Mouse (Mus musculus) layer of hippocampus, adult 9-11 months (tissue): Measurements from ENCODE around the gene Cpsf7.
"Not testable (repeated sequence)": the region's sequence is repeated elsewhere in the genome, so short reads cannot be mapped to it uniquely, and the experiment has no call there.

Experiments used
- DNase-seq: peaks from one replicate; pipeline ENCODE4 v3.0.0; 2022

Gene Cpsf7

GRCm38 (mm10) chr19:10525106-10525901, at the start of gene Cpsf7:
Gene Cpsf7 (plus strand): TSS chr19:10525266.
- DNase-seq = peak; percentile 90

- DNase-seq = no peak
These were observed 45.5 kb upstream of the Cpsf7 start for GRCm38 (mm10) chr19:10479541-10479940.

- no peak for DNase-seq
These were observed 42.4 kb upstream of the Cpsf7 start, which contains the start of gene Ppp1r32 for GRCm38 (mm10) chr19:10482703-10483102. Gene Ppp1r32 (minus strand): TSS chr19:10482928.

- DNase-seq = peak; percentile 57
These were observed 38.8 kb upstream of the Cpsf7 start for GRCm38 (mm10) chr19:10486264-10486738.

- DNase-seq = no peak
These were observed 29.4 kb upstream of the Cpsf7 start for GRCm38 (mm10) chr19:10495670-10496069.

- DNase-seq = no peak
These were observed 28.1 kb upstream of the Cpsf7 start for GRCm38 (mm10) chr19:10496976-10497375.

DNA sequence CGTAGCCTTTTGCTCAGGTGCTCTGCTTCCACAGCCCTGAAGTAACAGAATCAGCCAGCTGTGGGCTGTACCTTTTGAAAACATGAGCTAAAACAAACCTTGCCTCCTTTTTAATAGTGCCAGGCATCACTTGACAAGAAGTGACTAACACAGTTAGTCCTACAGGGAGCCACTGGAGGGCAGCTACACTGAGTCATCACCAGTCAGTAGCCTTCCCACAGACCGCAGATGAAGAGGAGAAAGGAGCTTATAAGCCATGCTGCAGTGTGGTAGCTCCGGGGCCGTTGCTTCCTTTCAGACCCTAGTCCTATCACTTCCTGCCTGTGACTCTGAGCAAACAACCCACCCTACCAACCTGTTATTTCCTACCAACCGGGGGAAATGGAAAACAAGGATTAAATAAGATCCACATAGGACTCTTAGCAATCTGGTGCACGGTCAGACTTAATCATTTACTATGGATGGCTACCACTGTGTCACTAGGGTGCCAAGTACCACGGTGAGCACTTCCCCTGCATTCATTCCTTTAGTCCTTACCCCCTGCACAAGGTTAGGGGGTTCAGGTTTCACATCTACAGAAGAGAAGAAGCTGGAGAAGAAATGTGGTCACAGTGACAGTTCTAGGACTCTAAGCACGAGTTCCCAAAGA, 27.4 kb upstream of the Cpsf7 start:
- no peak for DNase-seq

DNA sequence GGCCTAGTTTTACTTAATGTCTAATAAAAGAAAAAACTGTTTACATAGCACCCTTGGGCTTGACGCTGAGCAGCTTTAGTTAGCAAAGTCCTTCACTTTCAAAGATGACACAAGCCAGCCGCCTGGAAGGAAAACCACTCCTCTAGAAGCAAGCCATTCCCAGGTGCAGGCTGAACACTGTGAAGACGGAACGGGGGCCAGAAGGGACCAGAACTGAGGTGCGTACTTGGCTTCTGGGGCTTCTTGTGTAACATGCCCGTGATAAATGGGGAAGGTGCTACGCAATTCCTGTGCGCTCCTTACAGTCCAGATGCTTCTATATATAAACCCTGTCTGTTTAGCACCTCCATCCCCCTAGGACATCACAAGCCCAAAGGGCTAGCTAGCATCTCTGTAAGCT, 24.5 kb upstream of the Cpsf7 start:
- DNase-seq = no peak

DNA sequence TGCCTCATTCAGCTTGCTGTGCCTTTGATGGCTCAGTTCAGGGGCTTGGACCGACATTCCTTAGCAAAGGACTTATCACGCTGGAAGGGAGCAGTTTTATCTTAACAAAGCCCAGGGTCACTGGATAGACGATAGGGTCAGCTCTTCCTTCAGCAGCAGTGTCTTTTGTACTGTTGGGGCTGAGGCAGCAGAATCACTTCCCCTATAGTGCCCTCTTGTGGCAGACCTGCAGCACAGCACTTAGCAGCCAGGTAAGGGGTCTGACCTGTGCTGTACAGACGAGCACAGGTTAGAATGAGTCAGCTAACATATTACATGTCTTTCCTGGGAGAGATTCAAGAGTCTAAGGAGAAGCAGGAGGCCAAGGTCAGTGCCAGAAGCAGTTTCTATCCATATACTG, 22.5 kb upstream of the Cpsf7 start:
- no peak for DNase-seq

GRCm38 (mm10) chr19:10510759-10511330, 14.2 kb upstream of the Cpsf7 start:
- no peak for DNase-seq

- no peak for DNase-seq
These were observed 4.7 kb upstream of the Cpsf7 start for GRCm38 (mm10) chr19:10520355-10520754.

- DNase-seq = no peak
These were observed 3.1 kb upstream of the Cpsf7 start for GRCm38 (mm10) chr19:10521926-10522325.

GRCm38 (mm10) chr19:10523483-10524080, 1.5 kb upstream of the Cpsf7 start:
- DNase-seq = no peak

DNA sequence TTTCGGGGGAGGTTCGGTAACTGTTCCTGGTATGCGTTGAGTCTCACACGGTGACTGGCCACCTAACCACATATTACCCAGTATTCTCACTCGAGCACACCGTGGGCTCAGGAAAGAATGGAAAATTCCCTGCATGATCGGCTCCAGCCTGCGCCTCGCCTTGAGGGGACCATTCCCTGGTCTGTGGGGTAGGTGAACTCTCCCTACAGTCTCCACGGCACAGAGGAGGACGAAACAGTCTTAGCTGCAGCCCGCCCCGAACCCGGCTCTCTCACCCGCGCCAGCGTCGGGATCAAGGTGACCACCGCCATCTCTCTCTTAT, 321 bp upstream of the Cpsf7 start:
- no peak for DNase-seq

GRCm38 (mm10) chr19:10525910-10526309, 844 bp downstream of the Cpsf7 start, which contains the start of gene Sdhaf2:
Gene Sdhaf2 (minus strand): TSS chr19:10526142.
- peak; percentile 31 for DNase-seq

DNA sequence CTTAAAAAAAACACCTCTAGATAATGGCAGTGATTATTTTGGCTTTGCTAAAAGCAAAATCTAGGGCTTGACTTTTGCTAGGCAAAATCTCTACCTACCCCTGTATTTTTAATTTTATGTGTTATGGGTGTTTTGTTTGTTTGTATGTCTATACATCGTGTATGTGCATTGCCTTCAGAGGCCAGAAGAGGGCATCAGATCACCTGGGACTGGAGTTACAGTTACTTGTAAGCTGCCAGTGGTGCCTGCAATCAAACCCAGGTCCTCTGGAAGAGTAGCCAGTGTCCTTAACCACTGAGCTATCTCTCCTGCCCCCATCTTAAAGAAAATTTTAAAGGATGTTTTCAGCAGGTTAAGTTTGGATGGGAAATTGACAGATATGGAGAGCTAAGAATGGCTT, 5.0 kb downstream of the Cpsf7 start:
- no peak for DNase-seq

GRCm38 (mm10) chr19:10539454-10539853, 14.4 kb downstream of the Cpsf7 start:
- no peak for DNase-seq

GRCm38 (mm10) chr19:10555624-10556510, 30.8 kb downstream of the Cpsf7 start, which contains the start of gene Tmem216:
Gene Tmem216 (minus strand): TSS chr19:10556238.
- DNase-seq = peak; percentile 89

- DNase-seq = no peak
These were observed 31.9 kb downstream of the Cpsf7 start for GRCm38 (mm10) chr19:10557001-10557400.

GRCm38 (mm10) chr19:10557430-10557829, 32.4 kb downstream of the Cpsf7 start:
- DNase-seq = no peak

- not testable (repeated sequence) for DNase-seq
These were observed 32.8 kb downstream of the Cpsf7 start for GRCm38 (mm10) chr19:10557837-10558375.

DNA sequence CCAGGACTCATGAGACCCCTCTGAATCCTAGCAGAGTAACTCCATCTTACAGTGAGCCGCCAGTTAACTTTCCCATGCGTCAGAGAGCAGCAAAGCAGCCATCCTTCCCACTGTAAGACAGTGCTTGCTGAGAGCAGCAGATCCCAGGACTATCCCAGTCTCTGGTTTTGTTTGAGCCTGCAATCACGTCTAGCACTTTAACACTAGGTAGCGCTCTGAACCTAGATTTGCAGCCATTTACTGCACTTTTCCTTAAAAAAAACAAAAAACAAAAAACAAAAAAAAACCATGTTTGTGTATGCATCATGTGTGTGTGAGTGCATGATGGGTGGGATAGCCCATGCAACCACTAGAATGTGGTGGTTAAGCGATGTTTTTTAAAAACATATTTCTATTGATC, 35.0 kb downstream of the Cpsf7 start:
- no peak for DNase-seq
